Mouse (Mus musculus) urinary bladder, postnatal 10 days (tissue): ENCODE results near the gene Adipor2.

Source experiments
- DNase-seq: peaks from one replicate; pipeline ENCODE4 v3.0.0; 2022; ENCODE audit warnings: low spot score

Gene Adipor2

GRCm38 (mm10) chr6:119420357-119420756 lies 2.9 kb upstream of the Adipor2 start:
- no peak for DNase-seq

GRCm38 (mm10) chr6:119419412-119419811 lies 1.9 kb upstream of the Adipor2 start:
- no peak for DNase-seq

GRCm38 (mm10) chr6:119418392-119419251 lies 1.1 kb upstream of the Adipor2 start:
- DNase-seq = no peak

GRCm38 (mm10) chr6:119417821-119418220 lies 317 bp upstream of the Adipor2 start:
- DNase-seq = no peak

- no peak for DNase-seq
These were observed 861 bp downstream of the Adipor2 start for GRCm38 (mm10) chr6:119416643-119417042.

GRCm38 (mm10) chr6:119414262-119415043 lies 3.1 kb downstream of the Adipor2 start:
- DNase-seq = no peak

- DNase-seq = no peak
These were observed 4.9 kb downstream of the Adipor2 start for GRCm38 (mm10) chr6:119412588-119412987.

GRCm38 (mm10) chr6:119411511-119411910 lies 6.0 kb downstream of the Adipor2 start:
- no peak for DNase-seq

GRCm38 (mm10) chr6:119409766-119410165 lies 7.7 kb downstream of the Adipor2 start:
- DNase-seq = no peak

GRCm38 (mm10) chr6:119408582-119408981 lies 8.9 kb downstream of the Adipor2 start:
- DNase-seq = no peak

GRCm38 (mm10) chr6:119407818-119408217 lies 9.7 kb downstream of the Adipor2 start:
- no peak for DNase-seq

- no peak for DNase-seq
These were observed 11.0 kb downstream of the Adipor2 start for GRCm38 (mm10) chr6:119406528-119406927.

- DNase-seq = no peak
These were observed 12.2 kb downstream of the Adipor2 start for GRCm38 (mm10) chr6:119405310-119405709.

GRCm38 (mm10) chr6:119404854-119405253 lies 12.7 kb downstream of the Adipor2 start:
- no peak for DNase-seq

GRCm38 (mm10) chr6:119402976-119403375 lies 14.5 kb downstream of the Adipor2 start:
- DNase-seq = no peak

- DNase-seq = no peak
These were observed 15.8 kb downstream of the Adipor2 start for GRCm38 (mm10) chr6:119401545-119402304.

GRCm38 (mm10) chr6:119400649-119401048 lies 16.9 kb downstream of the Adipor2 start:
- no peak for DNase-seq

GRCm38 (mm10) chr6:119399371-119399770 lies 18.1 kb downstream of the Adipor2 start:
- no peak for DNase-seq

GRCm38 (mm10) chr6:119396309-119396634 lies 21.2 kb downstream of the Adipor2 start:
- DNase-seq = peak; percentile 22

- no peak for DNase-seq
These were observed 21.8 kb downstream of the Adipor2 start for GRCm38 (mm10) chr6:119395421-119396308.

- DNase-seq = no peak
These were observed 24.7 kb downstream of the Adipor2 start for GRCm38 (mm10) chr6:119392836-119393235.
